Mouse (Mus musculus) liver (tissue): Measurements from ENCODE around the gene Dll4.

Experiments used
- DNase-seq: peaks from one replicate; pipeline ENCODE4 v3.0.0-alpha.2; 2020; ENCODE audit warnings: mixed read lengths

The Dll4 gene

GRCm38 (mm10) chr2:119335535-119335934 is 10.0 kb downstream of the Dll4 start:
- DNase-seq: no peak

GRCm38 (mm10) chr2:119336002-119336401 is 10.4 kb downstream of the Dll4 start:
- DNase-seq: no peak

GRCm38 (mm10) chr2:119336470-119336869 is 10.9 kb downstream of the Dll4 start:
- DNase-seq: peak; percentile 30

GRCm38 (mm10) chr2:119337425-119338265 is 12.1 kb downstream of the Dll4 start:
- DNase-seq: peak; percentile 87

GRCm38 (mm10) chr2:119344537-119345138 is 19.1 kb downstream of the Dll4 start:
- DNase-seq: no peak

GRCm38 (mm10) chr2:119350555-119351486 is 25.2 kb downstream of the Dll4 start, which contains the start of gene Chac1:
TSS of gene Chac1 (plus strand) at chr2:119351229.
- DNase-seq: peak; percentile 91

- DNase-seq: no peak
Measured at GRCm38 (mm10) chr2:119353707-119354106, 28.1 kb downstream of the Dll4 start.

- DNase-seq: no peak
Measured at GRCm38 (mm10) chr2:119355089-119355488, 29.5 kb downstream of the Dll4 start.

- no peak for DNase-seq
Measured at GRCm38 (mm10) chr2:119355651-119356050, 30.1 kb downstream of the Dll4 start.

- DNase-seq: no peak
Measured at GRCm38 (mm10) chr2:119356310-119356709, 30.7 kb downstream of the Dll4 start.

GRCm38 (mm10) chr2:119356805-119357204 is 31.2 kb downstream of the Dll4 start:
- no peak for DNase-seq

- DNase-seq: no peak
Measured at GRCm38 (mm10) chr2:119358249-119358648, 32.7 kb downstream of the Dll4 start.

- no peak for DNase-seq
Measured at GRCm38 (mm10) chr2:119359721-119360291, 34.2 kb downstream of the Dll4 start.

GRCm38 (mm10) chr2:119364969-119365368 is 39.4 kb downstream of the Dll4 start:
- DNase-seq: no peak

GRCm38 (mm10) chr2:119367346-119367745 is 41.8 kb downstream of the Dll4 start:
- no peak for DNase-seq

- DNase-seq: no peak
Measured at GRCm38 (mm10) chr2:119370116-119370515, 44.5 kb downstream of the Dll4 start.

GRCm38 (mm10) chr2:119377286-119377685 is 51.7 kb downstream of the Dll4 start:
- no peak for DNase-seq

GRCm38 (mm10) chr2:119377826-119378225 is 52.2 kb downstream of the Dll4 start:
- DNase-seq: no peak

- DNase-seq: no peak
Measured at GRCm38 (mm10) chr2:119379455-119379854, 53.9 kb downstream of the Dll4 start.
